Mouse (Mus musculus) liver, embryonic 11.5 days (tissue): ENCODE measurements around the gene Dscam. TPM values are rescaled to one million over a fixed set of nuclear protein-coding genes. Genes with fewer than 3 reads are reported as not detected.
A peak's percentile ranks its signal among the peaks of the same experiment; 100 is the strongest.

ENCODE experiments used
- ATAC-seq: fragments of 200-750 bp; cut with Nextera tagmentation; replicated peaks from 2 replicates; pipeline ENCODE4 v1.8.0; 2017; ENCODE audit warnings: moderate number of reproducible peaks, mild to moderate bottlenecking, moderate TSS enrichment, moderate library complexity; ENCODE audit not compliant: low FRiP score
- DNase-seq: peaks from one replicate; pipeline ENCODE4 v3.0.0-alpha.2; 2017; ENCODE audit warnings: low spot score
- H3K27ac ChIP-seq: fragments of 300-500 bp; sonication (generic); 2 replicates; pipeline ENCODE4 v1.5.1; 2014; ENCODE audit warnings: mild to moderate bottlenecking, low read depth, low read length, control low read depth
- H3K27me3 ChIP-seq: fragments of 300-500 bp; sonication (generic); replicated peaks from 2 replicates; pipeline ENCODE4 v1.6.1; 2014; ENCODE audit warnings: low read length, mixed read lengths; ENCODE audit not compliant: control insufficient read depth, insufficient read depth
- H3K36me3 ChIP-seq: fragments of 300-500 bp; sonication (generic); 2 replicates; pipeline ENCODE4 v1.6.1; 2014; ENCODE audit warnings: mild to moderate bottlenecking, low read length, moderate library complexity, mixed read lengths; ENCODE audit not compliant: control insufficient read depth, insufficient read depth
- H3K4me1 ChIP-seq: fragments of 300-500 bp; sonication (generic); replicated peaks from 2 replicates; pipeline ENCODE4 v1.6.1; 2014; ENCODE audit warnings: low read length, mixed read lengths; ENCODE audit not compliant: control insufficient read depth, insufficient read depth
- H3K4me2 ChIP-seq: fragments of 300-500 bp; sonication (generic); 2 replicates; pipeline ENCODE4 v1.6.1; 2014; ENCODE audit warnings: mild to moderate bottlenecking, control low read depth, moderate library complexity
- H3K4me3 ChIP-seq: fragments of 300-500 bp; sonication (generic); 2 replicates; pipeline ENCODE4 v1.5.1; 2014; ENCODE audit warnings: low read depth, low read length, control low read depth
- H3K9ac ChIP-seq: fragments of 300-500 bp; sonication (generic); 2 replicates; pipeline ENCODE4 v1.6.1; 2014; ENCODE audit warnings: low read depth, low read length, control low read depth
- H3K9me3 ChIP-seq: fragments of 300-500 bp; sonication (generic); 2 replicates; pipeline ENCODE4 v1.6.1; 2016; ENCODE audit warnings: low read length, inconsistent platforms, mixed read lengths; ENCODE audit not compliant: control insufficient read depth
- WGBS: fragments of 180-500 bp; shearing (Covaris S2); extraction: QIAGEN DNeasy Blood & Tissue Kit; methylation state at CpG from one replicate; pipeline ENCODE4 v1.1.7; 2014; 5-methylcytosine and 5-hydroxymethylcytosine counted together
- polyA plus RNA-seq: library from polyadenylated mRNA; unstranded; fragments of >200 nt; fragmentation: Nextera tagmentation; extraction: Ambion mirVana; gene quantifications from 2 replicates; pipeline ENCODE4 v1.2.1, GENCODE M21; 2014

The Dscam gene
- polyA plus RNA-seq, 1 experiment from 2014 or later = 0.04 TPM

DNA sequence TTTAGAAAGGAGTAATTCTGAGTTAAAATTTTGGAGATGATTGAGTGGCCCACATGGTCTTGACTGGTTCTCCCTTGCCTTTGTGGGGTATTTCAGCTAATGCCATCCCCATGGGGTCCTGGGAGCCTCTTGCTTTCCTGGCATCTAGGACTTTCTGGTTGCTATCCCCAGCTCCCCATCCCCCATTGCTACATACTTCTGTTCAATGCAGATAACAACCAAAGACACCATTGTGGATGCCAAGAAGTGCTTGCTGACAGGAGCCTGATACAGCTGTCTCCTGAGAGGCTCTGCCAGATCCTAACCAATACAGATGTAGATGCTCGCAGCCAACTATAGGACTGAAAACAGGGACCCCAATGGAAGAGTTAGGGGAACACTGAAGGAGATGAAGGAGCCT, 429.2 kb downstream of the Dscam start:
- DNase-seq (no peak), ATAC-seq (peak; percentile 83)
- Histone ChIP-seq H3K4me2 (no peak overlapping the region), H3K27me3 (no peaks in the 10 kb centered on the region), H3K36me3 (no peaks in the 10 kb centered on the region), H3K9me3 (no peaks in the 10 kb centered on the region), H3K4me3 (no peak overlapping the region), H3K9ac (no peak overlapping the region), H3K27ac (no peak overlapping the region), H3K4me1 (no peaks in the 10 kb centered on the region)
- WGBS = 39% methylated on average over 1 of the region's 1 CpGs

DNA sequence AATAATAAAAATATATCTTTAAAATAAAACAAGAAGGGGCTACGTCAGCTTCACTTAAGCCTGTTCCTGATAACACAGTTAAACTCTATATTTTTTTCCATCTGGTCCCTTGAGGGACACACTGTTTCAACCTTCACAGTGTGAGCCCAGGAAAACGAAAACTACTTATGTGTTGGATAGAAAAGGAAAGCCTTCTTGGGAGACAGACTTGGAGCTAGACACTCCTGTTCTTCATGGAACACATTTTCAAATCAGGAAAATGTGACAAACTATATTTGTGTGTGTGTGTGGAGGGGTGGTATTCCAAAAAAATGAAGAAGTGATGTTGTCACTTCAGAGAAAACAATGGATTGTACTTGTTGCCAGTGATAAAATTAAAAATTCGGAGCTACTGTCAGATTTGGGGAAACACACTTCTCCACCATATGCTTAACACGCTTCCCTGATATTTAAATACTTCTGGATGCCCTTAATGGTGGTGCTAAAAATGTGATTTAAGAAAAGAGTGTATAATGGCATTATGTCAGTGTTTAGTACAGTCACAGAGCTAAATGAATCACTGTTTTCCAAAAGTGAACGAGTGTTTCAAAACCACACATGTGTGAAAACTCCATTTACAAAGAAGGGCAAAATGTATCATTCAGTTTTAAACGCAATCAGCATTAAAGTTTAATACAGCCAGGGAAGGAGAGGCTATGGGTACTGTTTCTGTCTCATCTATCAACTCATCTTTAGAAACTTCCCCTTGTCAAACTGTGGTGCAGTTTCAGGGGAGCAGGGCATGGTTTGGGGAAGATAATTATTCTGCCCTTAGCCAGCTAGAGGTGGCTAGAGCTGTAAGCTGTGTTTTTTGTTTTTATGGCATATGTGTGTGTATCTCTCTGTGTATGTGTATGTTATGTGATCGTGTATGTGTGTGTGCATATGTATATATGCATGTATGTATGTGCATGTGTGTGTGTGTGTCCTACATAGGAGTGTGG, 430.2 kb downstream of the Dscam start:
- no peak overlapping the region for H3K4me3 ChIP-seq
- H3K27ac ChIP-seq = no peak overlapping the region
- WGBS = 65% methylated on average over 7 of the region's 7 CpGs
- H3K27me3 ChIP-seq = no peaks in the 10 kb centered on the region
- DNase-seq (no peak), ATAC-seq (0 out of 2 replicates have a peak, but pooled peaks have one; percentile 26)
- H3K9me3 ChIP-seq = no peaks in the 10 kb centered on the region
- H3K4me1 ChIP-seq = no peaks in the 10 kb centered on the region
- H3K9ac ChIP-seq = no peak overlapping the region
- H3K4me2 ChIP-seq = no peak overlapping the region
- no peaks in the 10 kb centered on the region for H3K36me3 ChIP-seq

DNA sequence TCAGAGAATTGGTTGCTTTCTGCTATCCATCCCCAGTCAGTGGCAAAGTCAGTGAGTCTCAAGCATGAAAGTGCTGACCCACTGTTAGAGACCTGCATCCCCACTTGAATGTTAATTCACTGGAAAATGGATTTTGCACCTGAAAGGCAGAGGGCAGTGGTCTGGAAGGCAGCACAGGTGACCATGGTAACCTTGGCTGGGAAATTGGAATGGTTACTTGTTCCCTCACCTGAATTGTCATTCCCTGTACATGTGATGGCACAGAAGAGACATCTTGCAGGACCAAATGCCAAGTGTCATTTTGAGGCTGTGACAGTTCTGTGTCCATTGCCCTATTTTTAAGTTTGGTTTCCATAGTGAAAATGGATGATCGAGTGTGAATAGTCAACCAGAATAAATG, 434.1 kb downstream of the Dscam start:
- no peaks in the 10 kb centered on the region for H3K4me1 ChIP-seq
- H3K27me3 ChIP-seq = no peaks in the 10 kb centered on the region
- H3K9ac ChIP-seq = no peak overlapping the region
- no peak overlapping the region for H3K4me2 ChIP-seq
- DNase-seq (no peak), ATAC-seq (no peak)
- H3K36me3 ChIP-seq = no peaks in the 10 kb centered on the region
- H3K27ac ChIP-seq = no peak overlapping the region
- no peaks in the 10 kb centered on the region for H3K9me3 ChIP-seq
- 78% methylated on average over 1 of the region's 1 CpGs for WGBS
- no peak overlapping the region for H3K4me3 ChIP-seq

DNA sequence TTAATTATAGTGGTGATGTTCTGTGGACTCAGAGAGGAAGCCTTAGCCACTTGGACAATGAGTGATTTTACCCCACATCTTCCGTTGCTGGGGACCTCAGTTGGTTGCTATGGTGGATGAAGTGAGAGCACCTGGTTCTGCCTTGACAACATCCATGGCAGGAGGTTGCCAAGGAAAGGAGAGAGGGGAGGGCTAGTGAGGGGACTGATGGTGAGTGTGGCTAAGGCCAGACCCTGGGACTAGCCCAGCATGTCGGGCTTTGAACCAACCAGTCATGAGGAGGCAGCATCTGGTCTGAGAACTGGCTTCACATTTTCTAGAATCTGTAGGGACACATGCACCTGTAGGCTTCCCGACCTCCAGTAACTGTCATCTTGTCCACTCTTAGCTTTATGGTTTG, 439.7 kb downstream of the Dscam start:
- Histone ChIP-seq H3K27ac (no peak overlapping the region), H3K36me3 (no peaks in the 10 kb centered on the region), H3K27me3 (no peaks in the 10 kb centered on the region), H3K4me3 (no peak overlapping the region), H3K9ac (no peak overlapping the region), H3K4me2 (no peak overlapping the region), H3K9me3 (no peaks in the 10 kb centered on the region), H3K4me1 (no peaks in the 10 kb centered on the region)
- 66% methylated on average over 3 of the region's 3 CpGs for WGBS
- DNase-seq (no peak), ATAC-seq (no peak)

DNA sequence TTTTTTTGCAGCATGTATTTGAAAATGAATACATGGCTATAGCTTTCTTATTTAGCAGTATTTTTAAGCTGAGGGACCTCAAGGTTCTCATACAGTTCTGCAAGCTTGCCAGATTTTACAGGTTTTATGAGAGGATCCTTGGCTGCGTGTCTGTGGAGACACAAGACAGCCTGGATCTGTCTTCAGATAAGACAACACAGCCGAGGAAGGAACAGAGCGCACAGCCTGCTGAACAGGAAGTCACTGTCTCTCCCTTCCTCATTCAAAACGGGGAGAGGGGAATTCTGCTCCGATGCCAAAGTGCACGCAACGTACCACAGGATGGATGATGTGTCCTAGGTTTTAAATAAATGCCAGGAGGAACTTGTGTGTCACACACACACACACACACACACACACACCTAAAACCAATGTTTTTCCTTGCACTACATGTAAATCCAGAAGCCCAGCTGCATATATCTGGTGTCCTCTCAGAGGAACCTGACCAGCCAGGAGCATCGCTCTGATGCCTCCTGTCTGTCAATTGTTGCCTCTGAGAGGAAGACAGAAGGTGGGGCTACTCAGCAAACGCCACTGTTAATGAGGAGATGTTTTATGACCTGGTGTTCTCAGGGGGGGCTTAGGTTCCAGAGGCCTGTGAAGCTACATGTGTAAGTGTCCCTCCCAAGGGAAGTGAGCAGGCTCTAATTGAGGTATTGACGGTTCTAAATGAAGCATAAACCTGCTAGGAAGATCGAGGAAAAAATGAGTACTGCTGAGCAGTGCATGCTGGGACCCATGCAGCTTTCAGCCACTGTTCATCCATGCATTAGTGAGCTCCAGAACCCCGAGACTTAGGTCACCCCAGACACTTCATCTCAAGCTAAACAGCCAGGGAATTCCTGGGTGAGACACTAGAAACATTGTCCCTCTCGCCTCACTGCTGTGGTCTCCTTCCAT, 442.4 kb downstream of the Dscam start:
- H3K36me3 ChIP-seq = no peaks in the 10 kb centered on the region
- no peaks in the 10 kb centered on the region for H3K4me1 ChIP-seq
- ATAC-seq (no peak), DNase-seq (no peak)
- H3K4me3 ChIP-seq = no peak overlapping the region
- WGBS = 45% methylated on average over 13 of the region's 13 CpGs
- H3K9ac ChIP-seq = no peak overlapping the region
- H3K4me2 ChIP-seq = no peak overlapping the region
- no peaks in the 10 kb centered on the region for H3K9me3 ChIP-seq
- H3K27me3 ChIP-seq = no peaks in the 10 kb centered on the region
- no peak overlapping the region for H3K27ac ChIP-seq

DNA sequence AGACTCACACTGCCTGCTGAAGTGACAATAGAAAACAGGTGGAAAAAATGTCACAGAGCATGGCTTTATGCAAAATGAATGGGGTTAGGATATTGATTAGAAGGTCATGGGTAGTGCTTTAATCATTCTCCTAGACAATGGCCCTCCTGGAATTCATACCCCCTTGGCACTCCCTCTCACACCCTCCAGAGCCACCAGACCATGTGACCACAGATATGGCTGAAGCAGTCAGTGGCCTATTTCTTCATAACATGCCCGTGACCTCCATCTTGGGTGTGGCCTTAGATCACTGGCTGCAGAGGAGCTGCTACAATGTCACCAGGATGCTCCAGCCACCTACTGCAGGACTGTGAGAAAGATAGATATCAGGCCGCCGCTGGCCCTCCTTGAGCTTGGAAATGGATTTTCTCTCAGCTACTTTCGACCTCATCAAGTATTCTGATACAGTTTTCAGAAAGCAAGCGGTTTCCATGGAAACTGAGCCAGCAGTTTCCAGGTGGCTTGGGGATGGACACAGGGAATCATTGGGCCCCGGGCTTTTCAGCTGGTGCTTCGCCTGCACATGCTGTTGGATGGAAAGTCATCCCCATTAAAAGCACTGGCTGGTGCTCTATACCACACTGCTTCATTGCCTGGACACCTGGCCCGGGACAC, 445.4 kb downstream of the Dscam start:
- no peak overlapping the region for H3K27ac ChIP-seq
- H3K27me3 ChIP-seq = no peaks in the 10 kb centered on the region
- H3K4me1 ChIP-seq = no peaks in the 10 kb centered on the region
- ATAC-seq (no peak), DNase-seq (no peak)
- H3K9ac ChIP-seq = no peak overlapping the region
- no peaks in the 10 kb centered on the region for H3K9me3 ChIP-seq
- H3K36me3 ChIP-seq = no peaks in the 10 kb centered on the region
- H3K4me3 ChIP-seq = no peak overlapping the region
- no peak overlapping the region for H3K4me2 ChIP-seq
- WGBS = 81% methylated on average over 8 of the region's 8 CpGs

DNA sequence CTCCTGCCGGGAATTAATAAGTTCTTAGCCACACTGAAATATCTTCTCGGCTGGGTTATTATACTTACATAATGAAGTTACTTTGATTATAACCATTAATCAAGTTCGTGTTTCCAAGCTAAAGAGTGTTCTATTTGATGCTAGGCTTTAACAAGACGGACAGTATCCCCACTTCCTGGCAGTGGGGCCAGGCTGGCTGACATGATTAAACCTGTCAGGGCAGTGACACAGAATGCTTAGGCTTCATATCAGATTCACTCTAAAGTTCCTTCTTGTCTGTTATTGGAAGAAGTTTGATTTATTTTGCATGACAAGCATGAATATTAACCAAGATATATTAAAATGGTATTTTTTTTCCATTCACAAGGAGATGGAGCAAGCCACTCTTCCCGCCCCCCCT, 446.0 kb downstream of the Dscam start:
- DNase-seq (no peak), ATAC-seq (no peak)
- H3K9ac ChIP-seq = no peak overlapping the region
- H3K4me1 ChIP-seq = no peaks in the 10 kb centered on the region
- H3K9me3 ChIP-seq = no peaks in the 10 kb centered on the region
- WGBS = 52% methylated on average over 5 of the region's 5 CpGs
- H3K36me3 ChIP-seq = no peaks in the 10 kb centered on the region
- no peaks in the 10 kb centered on the region for H3K27me3 ChIP-seq
- no peak overlapping the region for H3K4me3 ChIP-seq
- no peak overlapping the region for H3K4me2 ChIP-seq
- no peak overlapping the region for H3K27ac ChIP-seq

DNA sequence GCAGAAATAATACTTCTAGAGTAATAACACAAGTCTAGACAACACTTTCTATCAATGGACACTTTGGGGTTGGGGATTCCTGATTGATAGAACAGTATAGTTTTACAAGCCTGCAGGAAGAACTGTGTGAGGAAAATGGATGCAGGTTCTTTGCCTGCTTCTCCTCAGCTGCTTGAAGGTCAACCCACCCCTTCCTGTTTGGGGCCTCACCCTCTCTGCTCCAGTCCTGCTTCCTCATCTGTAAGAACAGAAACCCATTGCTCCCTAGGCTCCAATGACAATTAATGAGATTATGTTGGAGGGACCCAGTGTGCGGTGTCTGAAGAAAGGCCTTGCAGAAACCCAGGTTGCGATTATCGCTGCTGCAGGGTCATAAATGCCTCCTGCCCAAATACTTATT, 446.4 kb downstream of the Dscam start:
- Histone ChIP-seq H3K4me2 (no peak overlapping the region), H3K27ac (no peak overlapping the region), H3K36me3 (no peaks in the 10 kb centered on the region), H3K9me3 (no peaks in the 10 kb centered on the region), H3K4me1 (no peaks in the 10 kb centered on the region), H3K9ac (no peak overlapping the region), H3K4me3 (no peak overlapping the region), H3K27me3 (no peaks in the 10 kb centered on the region)
- DNase-seq (no peak), ATAC-seq (no peak)
- WGBS = 66% methylated on average over 3 of the region's 3 CpGs
